Mouse (Mus musculus) bone marrow macrophage, adult 2 months (primary cell): ENCODE measurements around the gene Pdzd2. TPM values are rescaled to one million over a fixed set of nuclear protein-coding genes. Genes with fewer than 3 reads are reported as not detected.

ENCODE experiments used
- H3K27ac ChIP-seq: 2 replicates; pipeline ENCODE4 v1.5.1; 2012; ENCODE audit warnings: low read depth, low read length; ENCODE audit not compliant: insufficient read depth
- H3K4me1 ChIP-seq: 2 replicates; pipeline ENCODE4 v1.6.1; 2012; ENCODE audit warnings: low read length; ENCODE audit not compliant: control insufficient read depth, insufficient read depth
- H3K4me3 ChIP-seq: 2 replicates; pipeline ENCODE4 v1.5.1; 2012; ENCODE audit warnings: mild to moderate bottlenecking, low read length, moderate library complexity; ENCODE audit not compliant: insufficient read depth
- CTCF ChIP-seq: IDR thresholded peaks from 2 replicates; pipeline ENCODE4 v1.5.1; 2012; ENCODE audit warnings: low read depth, mild to moderate bottlenecking, low read length, moderate library complexity
- POLR2A ChIP-seq: IDR thresholded peaks from 2 replicates; pipeline ENCODE4 v1.6.1; 2012; ENCODE audit warnings: mild to moderate bottlenecking, low read depth, low read length, borderline replicate concordance
- polyA plus RNA-seq: library from polyadenylated mRNA; stranded (reverse); fragments of >200 nt; gene quantifications from 2 replicates; pipeline ENCODE4 v1.2.4, GENCODE M21; 2012; ENCODE audit not compliant: missing spikeins, insufficient read depth, insufficient read length

The Pdzd2 gene
- polyA plus RNA-seq, 1 experiment = not detected

DNA sequence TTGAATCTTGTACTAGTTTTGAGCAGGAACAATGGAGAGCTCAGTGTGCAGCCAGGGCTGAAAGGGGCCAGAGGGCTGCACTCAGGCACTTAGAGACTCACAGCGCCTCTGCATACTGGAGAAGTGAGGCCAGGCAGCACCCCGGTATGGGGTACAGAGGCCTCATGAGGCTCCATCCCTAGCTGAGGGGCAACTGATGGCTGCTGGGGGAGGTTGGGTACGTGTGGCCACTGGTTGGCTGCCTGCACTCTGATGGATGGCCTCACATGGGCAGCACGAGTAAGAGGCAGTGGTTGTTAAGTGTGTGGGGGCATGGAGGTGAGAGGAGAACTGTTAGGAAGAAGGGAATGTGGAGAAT, 398.3 kb downstream of the Pdzd2 start:
- TF ChIP-seq CTCF = no peak
- TF ChIP-seq POLR2A = no peak
- no peak overlapping the region for H3K27ac ChIP-seq
- no peak overlapping the region for H3K4me3 ChIP-seq
- peaks cover 2% of the 10 kb centered on the region; the same call in 1 of the 2 replicates for H3K4me1 ChIP-seq

DNA sequence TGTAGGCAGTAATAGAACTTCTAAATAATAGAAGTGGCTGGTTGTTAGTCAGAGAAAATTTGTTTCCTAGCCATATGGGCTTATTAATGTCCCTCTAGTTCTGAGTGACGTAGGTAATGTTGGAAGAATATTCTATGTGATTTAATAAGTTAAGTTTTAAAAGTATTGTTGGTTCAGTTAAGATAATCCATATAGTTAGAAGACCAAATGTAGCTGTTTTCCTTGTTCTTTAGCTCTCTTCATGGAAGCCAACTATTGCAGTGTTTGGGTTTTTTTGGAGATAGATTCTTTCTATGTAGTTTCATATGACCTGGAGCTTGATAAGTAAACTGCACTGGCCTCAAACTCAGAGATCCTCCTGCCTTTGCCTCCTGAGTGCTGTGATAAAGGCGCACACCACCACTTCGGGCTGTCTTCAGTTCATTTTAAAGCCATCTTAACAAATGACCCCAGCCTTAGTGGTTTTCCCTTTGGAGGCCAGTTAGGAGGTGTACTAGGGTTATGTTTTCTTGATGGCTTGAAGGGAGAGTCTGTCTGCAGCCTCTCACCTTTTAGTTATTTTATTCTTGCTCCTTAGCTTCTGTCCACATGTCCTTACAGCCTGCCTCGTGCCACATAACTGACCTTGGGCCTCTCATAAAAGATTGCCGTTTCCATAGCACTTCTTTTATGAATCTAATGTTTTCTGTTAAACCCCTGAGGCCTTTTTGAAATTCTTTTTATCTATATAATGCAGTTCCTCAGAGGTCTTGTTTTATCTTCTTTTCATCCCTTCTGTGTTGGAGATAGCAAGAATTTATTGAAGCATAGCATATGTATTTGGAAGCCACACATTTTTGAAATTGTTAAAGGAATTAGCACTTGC, 399.0 kb downstream of the Pdzd2 start:
- Histone ChIP-seq H3K27ac (no peak overlapping the region), H3K4me3 (no peak overlapping the region), H3K4me1 (peaks cover 2% of the 10 kb centered on the region; the same call in 1 of the 2 replicates)
- TF ChIP-seq POLR2A (no peak), CTCF (no peak)

DNA sequence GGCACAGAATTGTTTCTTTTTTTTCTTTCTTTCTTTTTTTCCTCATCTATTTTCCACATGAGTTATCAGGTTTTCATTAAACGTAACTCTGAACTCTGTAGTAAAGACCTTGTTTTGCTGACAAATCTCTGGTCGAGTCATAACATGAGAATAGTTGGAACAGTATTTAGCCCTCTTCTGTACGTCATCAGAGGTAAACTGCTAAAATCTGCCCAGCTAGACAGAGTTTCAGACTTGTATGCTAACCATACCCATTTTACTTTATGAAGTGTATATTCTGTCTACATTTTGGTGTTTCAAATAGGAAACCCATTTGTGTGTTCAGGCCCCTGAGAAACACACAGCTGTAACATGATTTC, 402.0 kb downstream of the Pdzd2 start:
- H3K27ac ChIP-seq = no peak overlapping the region

DNA sequence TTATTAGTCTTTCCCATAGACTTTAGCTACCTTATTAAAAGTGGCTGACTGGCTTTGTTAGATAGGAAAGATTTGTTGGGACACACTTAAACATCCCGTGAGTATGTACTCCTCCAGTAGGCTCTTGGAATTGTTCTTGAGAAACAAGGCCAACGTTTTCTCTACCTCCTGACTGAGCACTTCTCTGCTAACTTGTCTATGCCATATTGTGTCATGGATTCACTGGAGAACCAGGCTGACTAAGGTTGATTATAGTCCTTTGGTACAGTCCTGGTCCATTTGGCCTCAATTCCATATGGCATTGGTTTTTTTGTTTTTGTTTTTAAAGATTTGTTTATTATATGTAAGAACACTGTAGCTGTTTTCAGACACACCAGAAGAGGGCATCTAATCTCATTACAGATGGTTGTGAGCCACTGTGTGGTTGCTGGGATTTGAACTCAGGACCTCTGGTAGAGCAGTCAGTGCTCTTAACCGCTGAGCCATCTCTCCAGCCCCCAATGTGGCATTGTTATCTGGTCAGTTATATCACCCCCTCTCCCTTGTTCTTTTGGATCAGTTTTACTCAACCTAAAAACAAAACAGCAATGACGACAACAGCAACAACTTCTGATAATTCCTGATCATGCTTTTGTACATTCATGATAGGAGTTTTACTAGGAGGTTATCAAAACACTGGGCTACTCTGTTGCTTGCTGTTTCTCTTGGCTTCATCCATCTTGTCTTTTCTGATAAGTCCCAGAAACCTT, 402.5 kb downstream of the Pdzd2 start:
- Histone ChIP-seq H3K4me1 (peaks cover 4% of the 10 kb centered on the region), H3K27ac (no peak overlapping the region), H3K4me3 (no peak overlapping the region)
- TF ChIP-seq POLR2A (no peak), CTCF (no peak)

More for the DNA sequence above, 402.0 kb downstream of the Pdzd2 start:
- no peak overlapping the region for H3K4me3 ChIP-seq
- H3K4me1 ChIP-seq = peaks cover 4% of the 10 kb centered on the region
- TF ChIP-seq POLR2A = no peak
- no peak for TF ChIP-seq CTCF

DNA sequence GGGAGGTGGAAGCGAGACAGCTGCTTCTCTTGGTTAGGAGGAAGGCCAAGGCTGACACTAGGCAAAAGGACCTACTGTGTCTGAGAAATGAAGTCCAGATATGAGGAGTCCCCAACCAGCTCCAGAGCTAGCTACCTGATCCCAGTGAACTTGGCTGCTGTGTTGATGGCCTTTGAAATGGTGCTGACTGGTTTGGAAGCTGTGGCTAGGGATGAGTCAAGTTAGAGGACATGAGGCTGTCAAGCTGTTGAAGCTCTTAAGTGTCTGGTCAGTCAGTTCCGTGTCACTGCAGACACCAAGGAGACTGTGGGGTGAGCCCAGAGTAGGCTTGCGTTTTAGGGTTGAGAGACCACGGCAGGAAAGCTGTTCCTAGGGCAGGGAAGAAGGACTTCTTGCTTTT, 405.3 kb downstream of the Pdzd2 start:
- no peak overlapping the region for H3K27ac ChIP-seq
- TF ChIP-seq POLR2A (no peak), CTCF (no peak)
- H3K4me3 ChIP-seq = no peak overlapping the region
- peaks cover 18% of the 10 kb centered on the region for H3K4me1 ChIP-seq

DNA sequence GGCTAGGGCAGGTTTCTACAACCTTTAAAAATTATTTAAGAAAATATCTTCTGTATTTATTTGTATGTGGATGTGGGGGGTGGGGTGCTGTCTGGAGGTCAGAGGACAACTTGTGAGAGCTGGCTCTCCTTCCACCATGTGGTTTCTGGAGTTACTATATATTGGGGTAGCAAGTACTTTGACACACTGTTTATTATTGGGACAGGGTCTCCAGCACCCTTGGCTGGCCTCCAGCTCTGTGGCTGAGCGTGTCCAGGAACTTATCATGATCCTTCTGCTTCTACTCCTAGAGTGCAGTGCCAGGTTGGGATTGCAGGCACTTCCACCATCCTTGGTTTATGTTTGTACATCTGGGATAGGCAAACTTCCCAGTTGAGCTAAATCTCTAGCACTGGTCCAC, 408.4 kb downstream of the Pdzd2 start:
- H3K27ac ChIP-seq = no peak overlapping the region
- H3K4me3 ChIP-seq = no peak overlapping the region
- peaks cover 23% of the 10 kb centered on the region for H3K4me1 ChIP-seq
- TF ChIP-seq CTCF (no peak; the same call in 1 of the 2 replicates), POLR2A (no peak)

DNA sequence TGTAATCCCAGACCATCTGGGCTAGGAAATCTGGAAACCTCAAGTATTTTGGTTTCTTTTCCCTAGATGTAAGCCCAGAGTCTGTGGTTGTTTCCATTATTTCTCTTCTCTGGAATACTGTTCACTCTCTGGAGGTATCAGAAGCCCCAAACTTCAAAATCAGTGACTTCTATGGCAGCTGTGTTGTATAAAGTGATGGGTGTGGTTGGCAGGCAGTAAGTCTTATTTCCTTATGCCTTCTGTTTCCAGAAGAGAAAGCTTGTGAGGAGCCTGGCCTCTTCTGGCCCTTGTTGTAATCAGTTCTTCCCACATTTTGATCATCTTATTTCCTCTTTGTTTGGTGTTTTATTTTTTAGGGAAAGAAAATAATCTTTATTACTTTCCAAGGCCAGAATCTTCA, 408.8 kb downstream of the Pdzd2 start:
- H3K27ac ChIP-seq = no peak overlapping the region
- H3K4me1 ChIP-seq = peaks cover 26% of the 10 kb centered on the region
- H3K4me3 ChIP-seq = no peak overlapping the region
- TF ChIP-seq POLR2A (no peak), CTCF (no peak)

DNA sequence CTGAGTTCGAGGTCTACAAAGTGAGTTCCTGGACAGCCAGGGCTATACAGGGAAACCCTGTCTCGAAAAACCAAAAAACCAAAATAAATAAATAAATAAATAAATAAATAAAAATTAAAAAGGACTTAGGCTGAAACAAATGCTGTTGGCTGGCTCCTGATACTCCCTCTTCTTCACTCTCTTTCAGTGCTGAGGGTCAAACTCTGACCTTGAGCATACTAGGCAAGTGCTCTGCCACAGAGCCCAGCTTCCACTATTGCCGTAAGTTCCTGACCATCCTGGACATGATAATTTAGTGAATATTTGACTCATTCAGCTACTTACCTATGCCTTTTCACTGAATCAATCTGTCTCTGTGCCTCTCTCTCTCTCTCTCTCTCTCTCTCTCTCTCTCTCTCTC, 409.3 kb downstream of the Pdzd2 start:
- Histone ChIP-seq H3K4me3 (no peak overlapping the region), H3K27ac (no peak overlapping the region), H3K4me1 (peaks cover 27% of the 10 kb centered on the region)
- TF ChIP-seq POLR2A = no peak
- no peak for TF ChIP-seq CTCF

DNA sequence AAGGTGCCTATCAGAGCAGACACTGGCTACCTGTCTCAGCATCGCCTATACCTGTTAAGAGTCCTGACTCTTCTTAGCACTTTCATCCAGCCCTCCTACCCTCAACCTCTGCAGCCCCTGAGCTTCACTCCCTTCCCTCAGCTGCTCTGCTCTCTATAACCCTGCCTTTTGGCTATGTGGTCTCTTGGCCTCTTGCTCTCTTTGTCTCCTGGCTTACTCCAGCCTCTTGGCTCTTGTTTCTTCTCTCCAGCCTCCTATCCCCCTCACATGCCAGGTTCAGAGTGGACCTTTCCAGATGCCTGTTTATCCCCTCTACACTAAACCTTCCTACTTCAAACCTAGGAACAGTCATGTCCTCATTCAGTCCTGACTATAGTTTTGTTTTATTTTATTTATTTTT, 415.4 kb downstream of the Pdzd2 start:
- Histone ChIP-seq H3K4me3 (no peak overlapping the region), H3K4me1 (peaks cover 16% of the 10 kb centered on the region), H3K27ac (no peak overlapping the region)
- TF ChIP-seq CTCF (no peak), POLR2A (no peak)
